Mouse (Mus musculus): Measurements from ENCODE around the gene Fam53b. TPM values are rescaled to one million over a fixed set of nuclear protein-coding genes. Genes with fewer than 3 reads are reported as not detected.
A peak's percentile ranks its signal among the peaks of the same experiment; 100 is the strongest.

Fam53b gene
- total RNA-seq, 2 experiments from 2014 or later: 21.3 to 22.5 TPM

GRCm38 (mm10) chr7:132738844-132739243 is 74.8 kb downstream of the Fam53b start:
- no peak for DNase-seq

- DNase-seq: peak; percentile 69 to 76
These were observed 77.4 kb downstream of the Fam53b start for GRCm38 (mm10) chr7:132736099-132736862.

GRCm38 (mm10) chr7:132735145-132735544 is 78.5 kb downstream of the Fam53b start:
- peak; percentile 69 to 85 for DNase-seq

- DNase-seq: no peak
These were observed 79.5 kb downstream of the Fam53b start for GRCm38 (mm10) chr7:132734222-132734621.

- DNase-seq: no peak
These were observed 80.2 kb downstream of the Fam53b start for GRCm38 (mm10) chr7:132733521-132733920.

- DNase-seq: no peak
These were observed 81.4 kb downstream of the Fam53b start for GRCm38 (mm10) chr7:132732136-132732789.

- DNase-seq: no peak
These were observed 82.1 kb downstream of the Fam53b start for GRCm38 (mm10) chr7:132731558-132731957.

- DNase-seq: no peak
These were observed 83.2 kb downstream of the Fam53b start for GRCm38 (mm10) chr7:132730510-132730909.

- peak in 1 of 2 experiments; percentile 43 for DNase-seq
These were observed 84.4 kb downstream of the Fam53b start for GRCm38 (mm10) chr7:132729093-132729831.

- no peak for DNase-seq
These were observed 87.4 kb downstream of the Fam53b start for GRCm38 (mm10) chr7:132726106-132726861.

- DNase-seq: no peak
These were observed 89.1 kb downstream of the Fam53b start for GRCm38 (mm10) chr7:132724501-132725062.

GRCm38 (mm10) chr7:132723906-132724305 is 89.8 kb downstream of the Fam53b start:
- peak; percentile 93 to 95 for DNase-seq

GRCm38 (mm10) chr7:132722401-132723370 is 91.0 kb downstream of the Fam53b start:
- DNase-seq: peak; percentile 49 to 52

- no peak for DNase-seq
These were observed 93.1 kb downstream of the Fam53b start for GRCm38 (mm10) chr7:132720562-132720961.

GRCm38 (mm10) chr7:132719570-132719969 is 94.1 kb downstream of the Fam53b start:
- DNase-seq: no peak

GRCm38 (mm10) chr7:132715259-132715658 is 98.4 kb downstream of the Fam53b start:
- DNase-seq: no peak

- peak; percentile 79 to 93 for DNase-seq
These were observed 99.3 kb downstream of the Fam53b start for GRCm38 (mm10) chr7:132714236-132714923.

GRCm38 (mm10) chr7:132713483-132714126 is 100.1 kb downstream of the Fam53b start:
- peak; percentile 74 to 83 for DNase-seq

GRCm38 (mm10) chr7:132712956-132713355 is 100.7 kb downstream of the Fam53b start:
- DNase-seq: no peak

Measured in heart, adult 18-20 months (tissue).